Mouse (Mus musculus): ENCODE data around the gene Fxyd2. TPM values are rescaled to one million over a fixed set of nuclear protein-coding genes. Genes with fewer than 3 reads are reported as not detected.

Gene Fxyd2
- total RNA-seq, 2 experiments from 2014 or later, result 4.5 to 8.9 TPM

DNA sequence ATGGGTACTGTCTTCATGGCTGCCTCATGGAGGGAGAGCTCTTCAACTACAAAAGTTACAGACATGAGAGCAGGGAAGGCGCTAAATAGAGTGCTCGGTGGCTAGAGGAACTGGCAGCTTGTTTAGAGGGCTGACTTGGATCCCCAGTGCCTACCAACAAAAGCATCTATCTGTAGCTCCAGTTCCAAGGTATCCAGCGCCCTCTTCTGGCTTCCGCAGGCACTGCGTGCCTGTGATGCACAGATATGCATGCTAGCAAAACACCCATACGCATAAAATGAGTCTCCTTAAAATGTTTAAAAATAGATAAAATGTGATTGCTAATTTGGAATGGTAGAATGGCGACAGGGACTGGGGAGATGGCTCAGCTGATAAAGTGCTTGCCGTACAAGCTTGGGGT is 21.7 kb downstream of the Fxyd2 start:
- no peak for DNase-seq (ENCODE audit: low spot score in 2 of 2)

GRCm38 (mm10) chr9:45422761-45423298 is 23.4 kb downstream of the Fxyd2 start:
- no peak for DNase-seq (ENCODE audit: low spot score in 2 of 2)

- no peak for DNase-seq (ENCODE audit: low spot score in 2 of 2)
Observed at GRCm38 (mm10) chr9:45426456-45426855, 27.0 kb downstream of the Fxyd2 start, which contains the start of gene Dscaml1. TSS of gene Dscaml1 (plus strand) at chr9:45426628.

DNA sequence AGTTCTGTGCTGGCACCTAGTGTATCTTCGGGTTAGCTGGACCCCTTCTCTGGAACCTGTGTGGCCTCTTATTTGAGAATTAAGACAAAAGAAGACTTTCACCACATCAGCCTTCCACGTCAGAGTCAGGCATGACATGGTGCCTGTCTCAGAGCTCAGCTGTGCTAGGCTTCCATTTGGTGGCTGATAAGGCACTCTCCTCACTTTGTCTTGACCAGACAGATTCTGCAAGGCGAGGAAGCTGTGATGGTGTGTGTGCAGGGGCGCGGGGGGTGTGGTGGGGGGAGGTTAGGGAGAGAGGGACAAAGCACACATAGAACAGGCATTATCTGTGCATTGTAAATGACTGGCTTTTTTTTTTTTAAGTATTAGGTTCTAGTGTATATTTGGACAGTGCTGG is 29.9 kb downstream of the Fxyd2 start:
- no peak for DNase-seq (ENCODE audit: low spot score in 2 of 2)

- peak in 1 of 2 experiments; percentile 29 for DNase-seq (ENCODE audit: low spot score in 2 of 2)
Observed at GRCm38 (mm10) chr9:45429951-45430697, 30.7 kb downstream of the Fxyd2 start.

GRCm38 (mm10) chr9:45430698-45430959 is 31.2 kb downstream of the Fxyd2 start:
- no peak for DNase-seq (ENCODE audit: low spot score in 2 of 2)

- no peak for DNase-seq (ENCODE audit: low spot score in 2 of 2)
Observed at GRCm38 (mm10) chr9:45431150-45431549, 31.7 kb downstream of the Fxyd2 start.

- DNase-seq (ENCODE audit: low spot score in 2 of 2), result no peak
Observed at GRCm38 (mm10) chr9:45432639-45433038, 33.2 kb downstream of the Fxyd2 start.

DNA sequence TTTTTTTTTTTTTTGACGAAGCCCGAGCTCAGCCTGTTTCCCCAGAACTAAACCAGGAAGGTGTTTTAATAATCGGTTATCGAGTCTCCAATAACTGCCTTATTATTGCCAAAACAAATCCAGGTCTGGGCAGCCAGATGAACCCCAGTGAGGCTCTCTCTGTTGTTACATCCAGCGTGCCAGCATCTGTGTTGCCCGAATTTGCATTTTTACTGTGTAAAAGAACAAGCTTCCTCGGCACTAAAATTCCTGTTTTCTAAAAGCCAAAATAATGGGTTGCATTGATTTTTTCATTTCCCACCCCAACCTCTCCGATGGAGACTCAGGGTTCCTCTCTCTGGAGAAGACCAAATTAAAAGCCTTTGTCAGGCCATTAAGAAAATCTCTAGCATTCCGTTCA is 33.6 kb downstream of the Fxyd2 start:
- DNase-seq (ENCODE audit: low spot score in 2 of 2), result no peak

DNA sequence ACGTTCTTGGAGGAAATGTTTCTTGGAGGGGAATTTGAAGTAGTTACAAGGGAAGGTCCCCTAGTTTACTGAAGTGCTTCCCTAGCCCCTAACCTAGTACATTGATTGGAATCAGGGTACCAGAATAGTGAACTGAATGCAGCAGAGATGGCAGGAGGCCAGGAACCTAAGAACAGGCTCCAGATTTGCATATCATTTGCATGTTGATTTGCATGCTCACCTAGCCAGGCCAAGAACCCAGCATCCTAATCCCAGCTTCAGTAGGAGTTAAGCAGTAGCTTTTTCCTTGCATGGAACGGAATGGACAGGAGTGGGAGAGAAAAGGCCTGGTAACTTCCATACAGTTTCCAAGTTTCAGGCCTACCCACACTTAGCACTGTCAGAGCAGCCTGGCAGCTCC is 34.7 kb downstream of the Fxyd2 start:
- DNase-seq (ENCODE audit: low spot score in 2 of 2), result no peak

GRCm38 (mm10) chr9:45439025-45439424 is 39.6 kb downstream of the Fxyd2 start:
- DNase-seq (ENCODE audit: low spot score in 2 of 2), result no peak

DNA sequence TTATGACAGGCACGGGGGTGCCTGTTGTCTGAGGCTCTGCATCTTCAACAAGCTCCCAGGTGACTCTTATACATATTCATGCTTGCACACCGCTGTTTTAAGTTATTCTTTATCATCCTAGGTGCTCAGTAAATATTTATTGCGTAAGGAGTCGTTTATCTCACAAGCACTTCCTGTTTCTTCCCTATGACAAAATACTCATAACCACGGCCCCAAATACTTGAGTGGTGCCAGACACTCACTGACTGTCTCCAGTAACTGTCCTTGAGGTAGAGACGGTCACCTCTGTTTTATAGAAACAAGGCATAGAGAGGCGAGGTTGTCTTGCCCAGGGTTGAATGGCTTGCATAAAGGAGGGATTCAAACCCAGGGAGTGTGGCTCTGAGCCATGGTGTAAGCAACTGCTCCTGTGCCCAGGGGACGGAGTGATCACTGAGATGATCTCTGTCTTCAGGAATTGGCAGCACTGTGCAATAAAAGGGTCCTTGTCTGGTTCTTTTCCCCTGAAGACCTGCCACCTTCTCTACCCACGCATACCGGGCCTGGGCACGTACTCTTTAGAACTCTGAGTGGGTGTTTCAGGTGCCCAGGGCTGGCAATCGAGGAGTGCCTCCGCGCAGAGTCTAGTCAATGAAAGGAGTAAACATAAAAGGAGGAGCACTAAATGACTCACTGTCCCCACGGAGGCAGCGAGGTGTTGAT is 40.8 kb downstream of the Fxyd2 start:
- no peak for DNase-seq (ENCODE audit: low spot score in 2 of 2)

- DNase-seq (ENCODE audit: low spot score in 2 of 2), result no peak
Observed at GRCm38 (mm10) chr9:45444251-45444798, 44.9 kb downstream of the Fxyd2 start.

DNA sequence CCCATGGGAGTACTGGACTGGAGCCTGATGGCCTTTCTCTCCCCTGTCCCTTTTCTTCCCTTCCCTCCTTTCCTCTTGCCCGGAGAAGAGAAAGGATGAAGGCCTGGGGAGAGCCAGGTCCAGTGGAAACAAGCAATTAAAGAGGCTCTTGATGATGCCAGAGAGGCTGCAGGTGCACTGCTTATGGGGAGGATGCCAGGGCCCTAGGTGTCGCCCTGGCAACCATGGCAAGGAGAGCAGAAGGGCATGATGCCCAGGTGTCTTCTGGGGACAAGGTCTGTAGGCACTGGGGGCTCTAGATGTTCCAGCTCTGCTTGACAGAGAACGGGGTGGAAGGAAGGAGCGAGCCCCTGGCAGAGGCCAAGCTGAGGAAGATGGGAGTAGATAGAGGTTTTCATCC is 50.2 kb downstream of the Fxyd2 start:
- no peak for DNase-seq (ENCODE audit: low spot score in 2 of 2)

DNA sequence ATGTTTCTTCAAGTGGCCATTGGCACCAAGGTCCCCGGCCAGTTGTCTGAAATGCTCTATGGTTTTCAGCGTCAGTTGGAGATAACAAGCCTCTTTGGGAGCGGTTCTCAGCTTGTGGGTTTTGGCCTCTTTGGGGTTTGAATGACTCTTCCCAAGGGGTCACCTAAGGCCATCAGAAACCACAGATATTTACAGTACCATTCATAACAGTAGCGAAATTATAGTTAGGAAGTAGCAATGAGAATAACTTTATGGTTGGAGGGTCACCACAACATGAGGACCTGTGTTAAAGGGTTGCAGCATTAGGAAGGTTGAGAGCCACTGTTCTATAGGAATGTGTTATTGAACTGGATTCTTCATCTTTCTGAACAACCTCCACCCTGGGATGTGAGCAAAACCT is 51.9 kb downstream of the Fxyd2 start:
- DNase-seq (ENCODE audit: low spot score in 2 of 2), result no peak

- DNase-seq (ENCODE audit: low spot score in 2 of 2), result no peak
Observed at GRCm38 (mm10) chr9:45454032-45454431, 54.6 kb downstream of the Fxyd2 start.

GRCm38 (mm10) chr9:45454889-45455610 is 55.6 kb downstream of the Fxyd2 start:
- no peak for DNase-seq (ENCODE audit: low spot score in 2 of 2)

GRCm38 (mm10) chr9:45457200-45457599 is 57.7 kb downstream of the Fxyd2 start:
- no peak for DNase-seq (ENCODE audit: low spot score in 2 of 2)

GRCm38 (mm10) chr9:45458363-45458762 is 58.9 kb downstream of the Fxyd2 start:
- DNase-seq (ENCODE audit: low spot score in 2 of 2), result no peak

Measured in adrenal gland, adult 18-20 months (tissue).